Mouse (Mus musculus) liver, embryonic 18 days (tissue): Measurements from ENCODE around the gene Fam102a. TPM values are rescaled to one million over a fixed set of nuclear protein-coding genes. Genes with fewer than 3 reads are reported as not detected.

Source experiments
- polyA plus RNA-seq: library from polyadenylated mRNA; depleted of rRNA; stranded (reverse); fragments of >200 nt; gene quantifications from 2 replicates; pipeline ENCODE4 v1.2.3, GENCODE M21; 2012; rRNA removed

Gene Fam102a
- 3.1 and 3.4 TPM in 2 replicates for polyA plus RNA-seq

DNA sequence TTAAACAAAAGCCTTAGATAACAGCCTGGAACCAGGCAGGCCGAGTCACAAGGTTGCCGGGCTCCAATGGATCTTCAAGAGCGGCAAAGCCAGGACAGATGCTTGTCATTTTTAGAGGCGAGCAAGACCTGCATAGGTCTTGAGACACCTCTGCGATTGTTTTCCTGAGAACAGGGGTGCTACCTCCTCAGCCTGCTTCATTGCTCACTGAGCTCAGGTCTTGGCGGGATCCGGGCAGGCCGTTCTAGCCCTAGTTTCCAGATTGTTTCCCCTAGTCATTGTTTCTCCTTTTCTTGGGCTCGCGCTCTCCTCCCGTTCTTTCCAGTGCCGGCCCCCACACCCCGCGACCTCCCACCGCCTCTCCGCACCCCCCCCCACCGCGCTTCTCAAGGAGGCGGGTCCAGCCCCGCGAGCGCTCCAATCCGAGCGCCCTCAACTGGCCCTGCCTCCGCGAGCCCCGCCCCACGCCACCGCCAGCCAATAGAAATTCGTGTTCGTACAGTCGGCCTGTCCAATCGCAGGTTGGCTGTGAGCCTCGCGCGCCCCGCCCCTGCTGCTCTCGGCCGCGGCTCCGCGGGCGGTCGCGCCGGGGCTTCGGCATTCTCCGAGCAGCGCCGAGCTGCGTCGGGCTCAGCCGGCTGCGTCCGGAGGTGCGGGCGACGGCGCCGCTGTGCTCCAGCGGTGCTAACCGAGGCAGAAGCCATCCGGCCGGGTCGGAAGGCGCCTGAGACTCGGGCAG is at the start of gene Fam102a:
Gene Fam102a (plus strand): TSS at position 600 of the 739 bp plus-strand sequence.

GRCm38 (mm10) chr2:32570698-32571494 is 35.8 kb downstream of the Fam102a start, which contains the start of gene Dpm2:
Gene Dpm2 (plus strand): TSS chr2:32570858.

DNA sequence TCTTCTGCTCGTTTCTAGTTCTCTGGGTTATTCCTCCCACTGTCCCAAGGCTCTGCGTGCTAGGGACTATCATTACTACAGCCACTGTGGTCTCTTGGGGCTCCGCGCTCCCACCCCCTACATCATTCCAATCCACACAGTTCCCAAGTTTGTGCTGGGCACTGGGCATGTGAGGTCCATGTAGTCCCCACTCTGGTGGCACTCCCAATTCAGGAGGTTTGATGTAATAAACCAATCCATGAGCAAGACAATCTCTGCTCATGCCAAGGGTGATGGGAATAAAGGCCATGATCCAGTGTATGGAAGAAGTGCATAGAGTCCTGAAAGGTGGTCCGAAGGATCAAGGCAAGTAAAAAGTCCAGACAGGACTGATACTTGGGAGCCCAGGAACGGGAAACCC is 39.4 kb downstream of the Fam102a start, which contains the start of gene Pip5kl1:
Gene Pip5kl1 (plus strand): TSS at position 301 of the 400 bp plus-strand sequence.

DNA sequence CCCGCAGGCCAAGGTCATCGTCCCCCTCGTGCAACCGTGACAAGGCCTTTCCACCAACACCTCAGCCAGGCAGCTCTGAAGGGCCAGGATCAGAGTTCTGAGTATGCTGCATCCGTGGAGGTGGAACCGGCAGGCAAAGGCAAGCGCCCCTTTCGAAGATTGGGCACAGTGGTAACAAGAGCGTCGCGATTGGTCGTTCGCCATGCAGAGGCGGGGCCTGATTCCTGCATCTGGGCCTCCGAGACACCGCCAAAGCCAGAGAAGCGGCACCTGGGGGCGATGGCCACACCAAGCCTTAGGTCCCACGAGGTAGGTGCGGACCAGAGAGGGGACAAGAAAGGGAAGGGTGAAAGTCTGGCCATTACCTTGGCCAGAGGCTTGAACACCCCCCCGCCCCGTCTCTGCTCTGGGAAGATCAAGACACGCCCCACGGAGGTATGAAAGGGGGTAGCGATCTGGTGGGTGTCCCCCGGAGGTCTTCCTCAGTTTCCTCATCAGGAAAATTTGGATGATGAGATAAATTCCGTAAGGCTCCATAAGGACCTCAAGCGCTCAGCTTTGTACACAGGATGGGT is 40.5 kb downstream of the Fam102a start, which contains the start of gene 9430097D07Rik:
Gene 9430097D07Rik (minus strand): TSS at position 99 of the 575 bp plus-strand sequence.

GRCm38 (mm10) chr2:32586871-32587351 is 51.8 kb downstream of the Fam102a start, which contains the start of gene St6galnac4:
Gene St6galnac4 (plus strand): TSS chr2:32587095.

DNA sequence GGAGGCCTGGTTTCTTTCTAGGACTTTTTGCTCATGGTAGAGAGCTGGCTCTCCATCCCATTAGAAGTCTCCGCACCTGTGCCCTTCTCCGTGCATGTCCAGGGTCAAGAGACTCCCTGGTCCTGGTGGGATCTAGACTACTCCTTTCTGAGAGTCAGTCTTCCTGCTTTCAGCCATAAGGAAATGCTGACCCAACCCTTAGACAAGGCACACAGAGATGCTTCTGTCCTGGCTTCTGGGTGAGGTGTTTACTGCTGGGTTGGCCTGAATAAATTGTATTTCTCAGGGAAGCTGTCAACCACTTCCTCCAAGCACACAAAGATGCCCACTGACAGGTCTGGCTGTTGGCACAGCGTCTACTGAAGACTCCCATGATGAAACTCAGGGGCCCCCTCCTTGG is 64.3 kb downstream of the Fam102a start, which contains the start of gene St6galnac6:
Gene St6galnac6 (plus strand): TSS at position 301 of the 400 bp plus-strand sequence.

Other genes starting within 250 kb of the Fam102a start
- gene Golga2, start 247.9 kb upstream of the Fam102a start, polyA plus RNA-seq, result 13.3 and 15.8 TPM in 2 replicates
- gene Swi5, start 247.3 kb upstream of the Fam102a start, polyA plus RNA-seq, result 145 and 146 TPM in 2 replicates
- gene Ciz1, start 183.0 kb upstream of the Fam102a start, polyA plus RNA-seq, result 31.1 and 42.1 TPM in 2 replicates
- gene Dnm1, start 182.0 kb upstream of the Fam102a start, polyA plus RNA-seq, result 1.2 and 1.3 TPM in 2 replicates
- 24.7 and 29.9 TPM in 2 replicates for gene 1110008P14Rik, start 153.4 kb upstream of the Fam102a start, polyA plus RNA-seq
- 493 and 623 TPM in 2 replicates for gene Lcn2, start 147.1 kb upstream of the Fam102a start, polyA plus RNA-seq
- gene Ptges2, start 139.4 kb upstream of the Fam102a start, polyA plus RNA-seq, result 12.9 and 16.2 TPM in 2 replicates
- 1.2 TPM in 2 replicates for gene Naif1, start 84.9 kb upstream of the Fam102a start, polyA plus RNA-seq
- 15.8 and 20.5 TPM in 2 replicates for gene Slc25a25, start 83.9 kb upstream of the Fam102a start, polyA plus RNA-seq
- gene Dpm2, start 35.5 kb downstream of the Fam102a start, polyA plus RNA-seq, result 45.1 and 48.7 TPM in 2 replicates
- 0.04 and 0.07 TPM in 2 replicates for gene Pip5kl1, start 39.5 kb downstream of the Fam102a start, polyA plus RNA-seq
- not detected in 2 replicates for gene 9430097D07Rik, start 40.4 kb downstream of the Fam102a start, polyA plus RNA-seq
- 4.1 TPM in 2 replicates for gene St6galnac4, start 51.8 kb downstream of the Fam102a start, polyA plus RNA-seq
- 24.2 and 25.0 TPM in 2 replicates for gene St6galnac6, start 64.4 kb downstream of the Fam102a start, polyA plus RNA-seq
- 0.37 and 0.62 TPM in 2 replicates for gene Ak1, start 86.4 kb downstream of the Fam102a start, polyA plus RNA-seq
- gene Eng, start 111.3 kb downstream of the Fam102a start, polyA plus RNA-seq, result 24.4 and 26.0 TPM in 2 replicates
- 140 and 142 TPM in 2 replicates for gene Fpgs, start 168.8 kb downstream of the Fam102a start, polyA plus RNA-seq
- 62.0 and 72.6 TPM in 2 replicates for gene Cdk9, start 177.7 kb downstream of the Fam102a start, polyA plus RNA-seq
- 12.4 and 13.9 TPM in 2 replicates for gene Sh2d3c, start 185.7 kb downstream of the Fam102a start, polyA plus RNA-seq
- 0.06 TPM in 1 of 2 replicates, not detected in the other for gene 6330409D20Rik, start 205.7 kb downstream of the Fam102a start, polyA plus RNA-seq
- gene Tor2a, start 221.9 kb downstream of the Fam102a start, polyA plus RNA-seq, result 26.5 and 28.5 TPM in 2 replicates
- gene Ttc16, start 240.3 kb downstream of the Fam102a start, polyA plus RNA-seq, result 0.10 and 0.14 TPM in 2 replicates
- gene Ptrh1, start 240.5 kb downstream of the Fam102a start, polyA plus RNA-seq, result 1.2 and 1.4 TPM in 2 replicates
- not detected in 2 replicates for gene Cfap157, start 249.1 kb downstream of the Fam102a start, polyA plus RNA-seq